Mouse (Mus musculus) heart, postnatal 0 days (tissue): ENCODE measurements around the gene Sec14l5.

Source experiments
- CTCF ChIP-seq: IDR thresholded peaks from 2 replicates; pipeline ENCODE4 v1.5.1; 2016; ENCODE audit warnings: antibody characterized with exemption, control low read depth, low read depth
- EP300 ChIP-seq: IDR thresholded peaks from 2 replicates; pipeline ENCODE4 v1.6.1; 2016; ENCODE audit warnings: antibody characterized with exemption, low read depth

GRCm38 (mm10) chr16:5203200-5203599 is 56.3 kb downstream of the Sec14l5 start:
- TF ChIP-seq CTCF (no peak), EP300 (no peak)
